Mouse (Mus musculus): ENCODE measurements around the gene Slc13a4. TPM values are rescaled to one million over a fixed set of nuclear protein-coding genes. Genes with fewer than 3 reads are reported as not detected.

Gene Slc13a4
- polyA plus RNA-seq, 1 experiment from 2014 or later = 0.21 TPM

GRCm38 (mm10) chr6:35260531-35260930, 47.4 kb downstream of the Slc13a4 start:
- Histone ChIP-seq H3K4me2 (replicated peaks; ENCODE audit: low read depth) (no peak overlapping the region), H3K9me3 (ENCODE audit: control insufficient read depth, low read length) (no peaks in the 10 kb centered on the region), H3K4me3 (ENCODE audit: low read depth, low read length) (no peak overlapping the region), H3K4me1 (replicated peaks; ENCODE audit: control insufficient read depth, insufficient read depth) (no peaks in the 10 kb centered on the region), H3K36me3 (ENCODE audit: control insufficient read depth, insufficient read depth, low read length) (peaks cover 14% of the 10 kb centered on the region), H3K27ac (replicated peaks) (no peak overlapping the region), H3K9ac (ENCODE audit: low read length) (no peak overlapping the region), H3K27me3 (ENCODE audit: control insufficient read depth, insufficient read depth, low read length) (no peaks in the 10 kb centered on the region)
- TF ChIP-seq EP300 (optimal IDR thresholded peaks at IDR 0.05) (no peak), CTCF (IDR thresholded peaks at IDR 0.05; ENCODE audit: low read depth) (no peak)
- DNase-seq (ENCODE audit: low spot score) (no peak), ATAC-seq (ENCODE audit: low FRiP score, low TSS enrichment) (no peak)
- 76% methylated on average over 7 of the region's 7 CpGs for WGBS

DNA sequence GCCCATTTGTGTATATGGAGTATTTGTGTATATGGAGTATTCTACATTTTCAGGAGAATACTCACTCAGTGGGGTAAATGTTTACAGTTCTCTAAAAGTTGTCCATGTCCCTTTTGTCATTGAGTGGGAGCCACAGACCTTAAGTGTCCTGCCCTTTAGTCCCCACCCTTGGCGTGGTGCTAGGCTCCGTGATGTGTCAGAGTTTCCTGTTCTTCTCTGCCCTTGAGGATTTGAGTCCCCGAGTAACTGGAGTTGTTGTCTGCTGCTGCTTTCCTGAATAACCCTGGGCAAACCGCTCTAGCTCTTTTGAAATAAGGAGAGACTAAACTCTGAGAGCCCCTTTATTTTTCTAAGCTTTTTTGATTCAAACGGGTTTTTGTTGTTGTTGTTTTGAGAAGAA, 48.4 kb downstream of the Slc13a4 start:
- 60% methylated on average over 5 of the region's 5 CpGs for WGBS
- H3K4me2 ChIP-seq (replicated peaks; ENCODE audit: low read depth) = no peak overlapping the region
- TF ChIP-seq CTCF (IDR thresholded peaks at IDR 0.05; ENCODE audit: low read depth) (no peak), EP300 (optimal IDR thresholded peaks at IDR 0.05) (no peak)
- H3K27ac ChIP-seq (replicated peaks) = no peak overlapping the region
- H3K4me1 ChIP-seq (replicated peaks; ENCODE audit: control insufficient read depth, insufficient read depth) = peaks cover 7% of the 10 kb centered on the region; the same call in 1 of the 2 replicates
- H3K9me3 ChIP-seq (ENCODE audit: control insufficient read depth, low read length) = no peaks in the 10 kb centered on the region
- ATAC-seq (ENCODE audit: low FRiP score, low TSS enrichment) = no peak
- DNase-seq (ENCODE audit: low spot score) = no peak
- H3K36me3 ChIP-seq (ENCODE audit: control insufficient read depth, insufficient read depth, low read length) = peaks cover 14% of the 10 kb centered on the region
- no peaks in the 10 kb centered on the region for H3K27me3 ChIP-seq (ENCODE audit: control insufficient read depth, insufficient read depth, low read length)
- H3K9ac ChIP-seq (ENCODE audit: low read length) = no peak overlapping the region
- no peak overlapping the region for H3K4me3 ChIP-seq (ENCODE audit: low read depth, low read length)

DNA sequence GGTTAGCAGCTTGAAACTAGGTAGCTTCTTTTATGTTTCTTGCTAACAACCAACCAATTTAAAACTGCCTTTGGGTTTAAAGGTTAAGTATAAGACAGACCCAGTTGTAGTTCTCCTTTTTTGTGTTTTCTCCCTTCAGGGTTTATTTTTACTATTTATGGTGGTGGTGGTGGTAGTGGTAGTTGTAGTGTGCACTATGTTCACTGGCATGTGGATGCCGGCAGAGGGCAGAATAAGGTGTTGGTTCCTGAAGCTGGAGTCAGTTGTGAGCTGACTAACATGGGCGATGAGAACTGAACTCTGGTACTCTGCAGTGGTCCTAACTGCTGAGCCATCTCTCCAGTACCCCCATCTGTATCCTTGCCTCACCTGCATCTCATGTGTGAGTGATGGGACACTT, 49.0 kb downstream of the Slc13a4 start:
- H3K4me1 ChIP-seq (replicated peaks; ENCODE audit: control insufficient read depth, insufficient read depth) = peaks cover 10% of the 10 kb centered on the region
- no peak overlapping the region for H3K4me2 ChIP-seq (replicated peaks; ENCODE audit: low read depth)
- ATAC-seq (ENCODE audit: low FRiP score, low TSS enrichment) (no peak), DNase-seq (ENCODE audit: low spot score) (no peak)
- H3K27ac ChIP-seq (replicated peaks) = no peak overlapping the region
- WGBS = 95% methylated on average over 2 of the region's 2 CpGs
- no peak overlapping the region for H3K9ac ChIP-seq (ENCODE audit: low read length)
- H3K27me3 ChIP-seq (ENCODE audit: control insufficient read depth, insufficient read depth, low read length) = no peaks in the 10 kb centered on the region
- no peaks in the 10 kb centered on the region for H3K9me3 ChIP-seq (ENCODE audit: control insufficient read depth, low read length)
- no peak overlapping the region for H3K4me3 ChIP-seq (ENCODE audit: low read depth, low read length)
- H3K36me3 ChIP-seq (ENCODE audit: control insufficient read depth, insufficient read depth, low read length) = peaks cover 14% of the 10 kb centered on the region
- TF ChIP-seq CTCF (IDR thresholded peaks at IDR 0.05; ENCODE audit: low read depth) = no peak
- TF ChIP-seq EP300 (optimal IDR thresholded peaks at IDR 0.05) = no peak

GRCm38 (mm10) chr6:35257626-35258190, 50.2 kb downstream of the Slc13a4 start:
- Histone ChIP-seq H3K4me2 (replicated peaks; ENCODE audit: low read depth) (no peak overlapping the region), H3K27ac (replicated peaks) (no peak overlapping the region), H3K27me3 (ENCODE audit: control insufficient read depth, insufficient read depth, low read length) (no peaks in the 10 kb centered on the region), H3K36me3 (ENCODE audit: control insufficient read depth, insufficient read depth, low read length) (peaks cover 10% of the 10 kb centered on the region), H3K4me1 (replicated peaks; ENCODE audit: control insufficient read depth, insufficient read depth) (peaks cover 14% of the 10 kb centered on the region), H3K9me3 (ENCODE audit: control insufficient read depth, low read length) (no peaks in the 10 kb centered on the region), H3K4me3 (ENCODE audit: low read depth, low read length) (no peak overlapping the region), H3K9ac (ENCODE audit: low read length) (no peak overlapping the region)
- DNase-seq (ENCODE audit: low spot score) (no peak), ATAC-seq (ENCODE audit: low FRiP score, low TSS enrichment) (no peak)
- no peak for TF ChIP-seq EP300 (optimal IDR thresholded peaks at IDR 0.05)
- TF ChIP-seq CTCF (IDR thresholded peaks at IDR 0.05; ENCODE audit: low read depth) = no peak
- WGBS = 87% methylated on average over 13 of the region's 13 CpGs

DNA sequence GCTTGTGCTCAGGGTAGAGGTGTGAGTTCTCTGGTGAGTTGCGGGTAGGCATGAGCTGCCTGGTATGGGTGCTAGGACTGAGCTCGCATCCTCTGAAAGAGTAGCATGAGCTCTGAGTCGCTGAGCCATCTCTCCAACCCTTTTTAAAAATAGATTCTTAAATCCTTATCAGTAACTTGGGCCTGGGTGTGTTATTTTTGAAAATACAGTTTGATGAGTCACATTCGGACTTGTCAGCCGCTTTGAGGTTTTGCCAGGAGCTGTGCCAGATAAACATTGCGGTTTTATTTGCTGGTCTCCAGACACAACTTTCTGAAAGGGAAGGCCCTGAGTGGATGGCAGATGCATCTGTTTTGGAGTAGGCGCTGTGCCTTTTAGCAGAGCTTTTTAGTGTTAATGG, 51.2 kb downstream of the Slc13a4 start:
- DNase-seq (ENCODE audit: low spot score) (peak; percentile 30), ATAC-seq (ENCODE audit: low FRiP score, low TSS enrichment) (no peak)
- TF ChIP-seq EP300 (optimal IDR thresholded peaks at IDR 0.05) = no peak
- TF ChIP-seq CTCF (IDR thresholded peaks at IDR 0.05; ENCODE audit: low read depth) = no peak
- Histone ChIP-seq H3K4me2 (replicated peaks; ENCODE audit: low read depth) (no peak overlapping the region), H3K27ac (replicated peaks) (no peak overlapping the region), H3K4me1 (replicated peaks; ENCODE audit: control insufficient read depth, insufficient read depth) (peaks cover 14% of the 10 kb centered on the region), H3K9ac (ENCODE audit: low read length) (no peak overlapping the region), H3K27me3 (ENCODE audit: control insufficient read depth, insufficient read depth, low read length) (no peaks in the 10 kb centered on the region), H3K4me3 (ENCODE audit: low read depth, low read length) (no peak overlapping the region), H3K36me3 (ENCODE audit: control insufficient read depth, insufficient read depth, low read length) (peaks cover 5% of the 10 kb centered on the region), H3K9me3 (ENCODE audit: control insufficient read depth, low read length) (no peaks in the 10 kb centered on the region)
- WGBS = 44% methylated on average over 7 of the region's 7 CpGs

- Histone ChIP-seq H3K9me3 (ENCODE audit: control insufficient read depth, low read length) (no peaks in the 10 kb centered on the region), H3K4me1 (replicated peaks; ENCODE audit: control insufficient read depth, insufficient read depth) (peaks cover 14% of the 10 kb centered on the region), H3K27me3 (ENCODE audit: control insufficient read depth, insufficient read depth, low read length) (no peaks in the 10 kb centered on the region), H3K27ac (replicated peaks) (peak overlapping the region; percentile 95; the same call in 1 of the 2 replicates), H3K4me3 (ENCODE audit: low read depth, low read length) (peak overlapping the region; percentile 72; the same call in 1 of the 2 replicates), H3K9ac (ENCODE audit: low read length) (peak overlapping the region; percentile 41; the same call in 1 of the 2 replicates), H3K36me3 (ENCODE audit: control insufficient read depth, insufficient read depth, low read length) (no peaks in the 10 kb centered on the region), H3K4me2 (replicated peaks; ENCODE audit: low read depth) (peak overlapping the region; percentile 69)
- ATAC-seq (ENCODE audit: low FRiP score, low TSS enrichment) (no peak), DNase-seq (ENCODE audit: low spot score) (no peak)
- 59% methylated on average over 12 of the region's 12 CpGs for WGBS
- TF ChIP-seq CTCF (IDR thresholded peaks at IDR 0.05; ENCODE audit: low read depth) (no peak), EP300 (optimal IDR thresholded peaks at IDR 0.05) (no peak)
Measured at GRCm38 (mm10) chr6:35255017-35255416, 52.9 kb downstream of the Slc13a4 start.

Data from stomach, postnatal 0 days (tissue).